Mouse (Mus musculus) lung, adult 18-20 months (tissue): Measurements from ENCODE around the gene Ints2.
"Not testable (repeated sequence)": the region's sequence is repeated elsewhere in the genome, so short reads cannot be mapped to it uniquely, and the experiment has no call there.

Source experiments
- DNase-seq, 2 experiments: peaks; one replicate each; pipeline ENCODE4 v3.0.0; 2022; ENCODE audit warnings: mixed read lengths in 2 of 2

Gene Ints2

GRCm38 (mm10) chr11:86257460-86258076 is at the start of gene Ints2:
TSS of gene Ints2 (minus strand) at chr11:86257575.
- DNase-seq: peak; percentile 91 to 93

DNA sequence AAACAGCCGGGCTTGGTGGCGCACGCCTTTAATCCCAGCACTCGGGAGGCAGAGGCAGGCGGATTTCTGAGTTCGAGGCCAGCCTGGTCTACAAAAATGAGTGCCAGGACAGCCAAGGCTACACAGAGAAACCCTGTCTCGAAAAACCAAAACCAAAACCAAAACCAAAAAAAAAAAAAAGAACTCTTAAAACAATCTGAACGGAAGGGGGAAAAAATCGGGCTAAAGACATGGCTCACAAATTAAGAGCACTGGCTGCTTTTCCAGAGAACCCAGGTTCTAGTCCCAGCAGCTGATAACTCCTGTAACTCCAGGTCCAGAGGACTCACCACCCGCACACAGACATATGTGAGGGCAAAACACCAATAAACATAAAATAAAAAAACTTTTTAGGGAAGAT is 34.8 kb upstream of the Ints2 start:
- not testable (repeated sequence) for DNase-seq

DNA sequence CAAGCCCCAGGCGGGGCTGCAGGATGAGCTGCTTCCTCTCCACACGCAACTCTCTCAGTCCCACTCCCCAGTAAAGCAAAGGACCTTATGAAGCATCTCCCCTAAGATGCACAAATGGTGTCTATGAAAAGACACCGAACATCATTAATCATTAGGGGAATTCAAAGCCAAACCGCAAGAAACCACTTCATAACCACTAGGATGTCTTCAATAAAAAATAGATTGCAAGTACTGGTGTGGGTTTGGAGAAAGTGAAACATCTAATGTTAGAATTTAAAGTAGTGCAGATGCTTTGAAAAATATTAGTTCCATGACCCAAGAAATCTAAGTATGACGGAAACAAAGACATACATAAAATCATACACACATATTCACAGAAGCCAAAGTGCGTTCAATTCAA is 34.3 kb upstream of the Ints2 start:
- DNase-seq: no peak

GRCm38 (mm10) chr11:86285729-86286128 is 28.4 kb upstream of the Ints2 start:
- DNase-seq: no peak

GRCm38 (mm10) chr11:86278442-86279102 is 21.2 kb upstream of the Ints2 start:
- no peak for DNase-seq

GRCm38 (mm10) chr11:86257054-86257453 is 321 bp downstream of the Ints2 start:
- DNase-seq: no peak

DNA sequence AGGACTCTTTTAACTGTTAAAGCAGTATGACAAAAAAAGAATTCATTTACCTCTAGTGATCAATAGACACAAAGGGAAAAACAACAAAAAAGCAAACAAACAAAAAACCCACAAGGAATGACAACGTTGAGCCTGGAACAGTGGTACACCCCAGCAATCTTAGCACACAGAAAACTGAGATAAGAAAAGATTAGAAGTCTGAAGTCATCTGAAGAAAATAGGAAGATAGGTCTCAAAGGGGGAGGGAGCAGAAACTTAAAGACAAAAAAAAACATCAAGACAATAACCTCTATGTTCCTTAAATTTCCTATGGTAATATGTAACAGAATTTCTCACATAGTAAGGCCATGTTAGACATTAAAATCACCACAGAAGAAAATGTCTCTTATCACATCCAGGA is 4.0 kb downstream of the Ints2 start:
- DNase-seq: no peak

GRCm38 (mm10) chr11:86232446-86232845 is 24.9 kb downstream of the Ints2 start:
- no peak for DNase-seq

- DNase-seq: no peak
Observed at GRCm38 (mm10) chr11:86231781-86232350, 25.5 kb downstream of the Ints2 start.

DNA sequence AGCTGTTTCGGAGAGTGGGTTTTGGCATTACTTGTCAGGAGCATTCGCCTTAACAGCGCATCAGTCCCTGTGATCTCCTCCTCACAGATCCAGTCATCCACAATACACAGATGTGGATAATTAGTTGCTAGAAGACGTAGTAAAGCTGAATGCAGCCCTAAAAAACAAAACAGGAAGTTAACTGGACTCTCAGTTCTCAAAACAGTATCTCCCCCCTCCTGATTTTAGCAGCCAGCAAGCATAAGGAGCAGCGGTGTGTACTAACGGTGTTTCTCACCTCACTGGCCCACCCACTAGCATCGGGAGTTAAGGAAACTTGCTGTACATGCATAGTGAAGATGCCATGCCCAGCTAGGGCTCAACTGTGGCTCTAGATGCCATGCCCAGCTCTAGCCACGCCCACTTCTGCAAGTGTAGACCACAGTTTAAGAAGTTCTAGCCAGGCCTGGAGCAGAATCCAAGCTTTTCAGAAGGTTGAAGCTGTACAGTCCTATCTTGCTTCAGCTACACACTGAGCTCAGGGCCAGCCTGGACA is 30.7 kb downstream of the Ints2 start:
- DNase-seq: no peak

DNA sequence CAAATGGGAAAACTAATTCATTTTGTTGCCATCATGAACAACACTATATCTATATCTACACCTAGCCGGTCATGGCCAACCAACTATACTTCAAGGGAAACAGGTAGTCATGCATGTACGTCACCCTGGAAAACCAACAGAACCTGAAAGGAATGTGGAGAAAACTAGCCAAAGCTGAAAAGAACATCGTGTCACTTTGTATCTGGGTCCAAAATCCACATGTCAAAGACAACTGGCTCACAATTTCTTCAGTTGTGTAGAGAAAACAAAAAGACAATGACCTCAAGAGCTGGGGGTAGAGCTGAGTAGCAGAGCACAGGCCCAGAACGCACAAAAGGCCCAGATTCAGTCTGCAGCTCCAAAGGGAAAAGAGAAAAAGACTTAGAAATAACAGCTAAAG is 31.6 kb downstream of the Ints2 start:
- DNase-seq: no peak

DNA sequence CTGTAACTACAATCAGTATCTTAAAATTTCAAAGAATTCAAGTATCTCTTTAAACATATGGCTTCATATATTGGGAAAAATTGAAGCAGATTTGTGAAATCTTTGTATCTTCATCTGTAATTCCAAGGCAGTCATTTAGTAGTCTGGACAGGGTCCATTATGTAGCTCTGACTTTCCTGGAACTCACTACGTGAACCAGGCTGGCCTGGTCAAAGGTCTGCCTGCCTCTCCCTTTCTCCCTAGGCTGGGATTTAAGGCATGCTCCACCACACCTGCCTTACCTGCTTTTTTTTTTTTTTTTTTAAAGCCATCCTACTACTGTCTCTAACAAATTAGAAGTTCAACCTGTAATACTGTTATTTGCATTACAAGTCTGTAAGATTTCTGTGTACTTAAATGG is 45.6 kb downstream of the Ints2 start:
- DNase-seq: no peak

DNA sequence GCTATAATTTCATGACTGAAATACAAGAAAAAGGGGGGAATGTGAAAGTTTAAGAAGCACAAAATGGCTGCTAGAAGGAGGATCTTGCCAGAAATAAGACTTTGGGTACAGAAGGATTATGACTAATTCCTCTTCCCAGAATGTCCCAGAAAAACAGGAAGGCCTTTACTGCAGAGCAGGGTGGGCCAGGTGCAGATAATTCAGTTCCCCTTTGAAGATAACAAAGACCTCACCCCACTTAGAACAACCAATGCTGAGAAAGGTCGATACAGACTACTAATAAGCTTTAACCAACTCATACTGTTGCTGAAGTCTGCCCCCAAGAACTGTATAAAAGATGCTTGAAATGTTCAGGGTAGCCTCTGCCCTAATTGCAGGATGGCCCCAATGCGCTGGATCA is 48.3 kb downstream of the Ints2 start:
- no peak for DNase-seq

DNA sequence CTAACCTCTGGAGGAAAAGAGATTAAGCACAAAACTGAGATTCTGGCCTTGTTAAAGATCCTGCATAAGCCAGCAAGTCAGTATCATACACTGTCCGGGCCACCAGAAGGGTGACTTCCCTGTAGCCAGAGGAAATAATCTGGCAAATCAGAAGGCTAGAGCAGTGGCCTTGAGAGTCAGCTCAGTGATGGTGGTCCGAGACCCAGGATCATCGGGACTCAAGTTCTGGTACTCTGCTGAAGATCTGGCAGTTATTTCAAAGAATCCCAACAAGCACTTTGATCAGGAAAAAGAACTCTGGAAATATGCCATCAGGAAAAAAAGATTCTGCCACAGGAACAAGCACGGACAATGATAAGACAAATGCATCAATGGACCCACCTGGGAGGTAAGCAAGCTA is 51.5 kb downstream of the Ints2 start:
- DNase-seq: no peak

DNA sequence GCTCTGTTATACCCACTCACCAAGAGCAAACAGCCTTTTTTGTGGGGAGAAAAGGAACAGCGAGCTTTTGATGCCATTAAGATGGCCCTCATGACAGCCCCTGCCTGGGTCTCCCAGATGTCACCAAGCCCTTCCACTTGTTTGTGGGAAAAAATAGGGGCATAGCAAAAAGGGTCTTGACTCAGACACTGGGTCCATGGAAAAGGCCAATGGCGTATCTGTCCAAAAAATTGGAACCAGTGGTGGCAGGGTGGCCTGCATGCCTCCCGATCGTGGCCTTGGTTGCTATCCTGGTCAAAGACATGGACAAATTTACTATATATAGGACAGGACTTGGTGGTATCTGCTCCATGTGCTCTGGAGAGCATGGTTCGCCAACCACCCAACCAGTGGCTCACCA is 52.3 kb downstream of the Ints2 start:
- no peak for DNase-seq

GRCm38 (mm10) chr11:86201901-86202675 is 55.3 kb downstream of the Ints2 start:
- peak in 1 of 2 experiments; percentile 21 for DNase-seq

- peak; percentile 93 to 94 for DNase-seq
Observed at GRCm38 (mm10) chr11:86201037-86201786, 56.2 kb downstream of the Ints2 start, which contains the start of gene Brip1. TSS of gene Brip1 (minus strand) at chr11:86201193.

DNA sequence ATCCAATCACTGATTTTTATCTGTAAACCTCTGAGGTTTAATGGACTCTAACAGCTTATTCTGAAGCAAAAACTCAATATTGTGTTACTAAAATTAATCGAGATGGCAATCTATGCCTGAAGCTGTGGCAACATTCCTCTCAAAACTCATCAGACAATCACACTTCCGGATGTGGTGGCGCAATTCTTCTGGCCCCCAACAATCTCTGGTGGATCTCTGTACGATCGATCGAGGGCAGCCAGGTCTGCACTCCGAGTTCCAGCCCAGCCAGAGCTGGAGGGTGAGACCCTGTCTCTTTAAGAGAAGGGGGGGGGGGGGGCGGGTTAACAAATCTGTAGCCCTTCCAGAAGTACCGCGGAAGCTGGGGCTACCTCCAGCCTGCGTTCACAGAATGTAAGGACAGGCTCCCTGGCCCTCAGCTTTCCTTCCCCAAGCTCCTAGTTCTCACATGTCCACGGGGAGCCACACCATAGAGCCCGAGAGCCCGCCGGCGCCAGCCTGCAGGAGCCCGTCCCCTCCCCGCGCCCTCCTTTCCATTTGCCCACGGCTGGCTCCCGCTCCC is 56.8 kb downstream of the Ints2 start:
- DNase-seq: no peak

DNA sequence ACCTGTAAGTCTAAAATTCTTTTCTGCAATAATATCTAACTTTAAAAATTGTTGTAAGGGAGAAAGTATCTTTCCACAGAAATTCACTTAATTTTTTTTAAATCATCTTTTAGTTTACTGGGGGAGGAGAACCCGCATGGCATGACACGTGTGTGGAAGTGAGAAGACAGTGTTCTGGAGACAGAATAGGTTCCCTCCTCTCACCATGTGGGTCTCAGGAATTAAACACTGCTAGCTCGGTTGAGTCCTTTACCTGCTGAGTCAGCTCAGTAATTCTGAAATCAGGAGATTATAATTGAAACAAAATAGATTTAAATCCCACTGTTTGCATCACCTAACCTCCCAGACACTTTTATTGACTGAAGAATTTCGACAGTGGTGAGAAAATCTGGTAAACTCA is 57.6 kb downstream of the Ints2 start:
- no peak for DNase-seq

DNA sequence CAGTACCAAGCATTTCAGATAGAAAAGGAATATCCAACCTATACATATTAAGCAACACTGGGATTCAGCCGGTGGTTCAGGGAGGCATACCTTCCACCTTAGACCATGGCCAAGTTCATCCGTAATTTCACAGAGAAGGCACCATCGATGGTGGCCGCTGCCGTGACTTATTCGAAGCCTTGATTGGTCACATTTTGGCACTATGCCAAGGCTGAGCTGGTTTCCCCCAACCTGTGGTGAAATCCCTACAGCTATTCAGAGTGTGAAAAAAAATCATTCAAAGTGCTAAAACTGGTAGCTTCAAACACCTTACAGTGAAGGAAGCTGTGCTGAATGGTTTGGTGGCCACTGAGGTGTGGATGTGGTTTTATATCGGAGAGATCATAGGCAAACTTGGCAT is 72.2 kb downstream of the Ints2 start:
- not testable (repeated sequence) for DNase-seq

DNA sequence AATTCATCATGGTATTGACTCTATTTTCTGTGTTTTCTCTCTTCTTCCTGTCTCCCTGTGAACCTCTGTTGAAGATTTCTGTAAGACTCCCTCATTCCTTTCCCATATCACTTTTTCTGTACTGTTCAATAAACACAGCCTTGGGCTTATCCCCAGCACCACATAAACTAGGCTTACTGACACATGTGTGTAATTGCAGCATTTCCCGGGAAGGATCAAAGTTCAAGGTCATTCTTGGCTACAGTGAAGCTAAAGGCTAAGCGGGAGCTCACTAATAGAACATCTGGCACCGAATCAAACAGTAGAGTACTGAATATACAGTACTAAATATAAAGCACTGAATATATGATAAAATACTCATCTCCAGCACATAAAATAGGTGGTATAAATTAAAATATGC is 81.5 kb downstream of the Ints2 start:
- peak in 1 of 2 experiments; percentile 8 for DNase-seq

- peak; percentile 30 to 58 for DNase-seq
Observed at GRCm38 (mm10) chr11:86174173-86174572, 83.2 kb downstream of the Ints2 start.
